Mouse (Mus musculus) G1E (cell line): ENCODE results near the gene Pibf1.

Source experiments
- CTCF ChIP-seq: IDR thresholded peaks from 2 replicates; pipeline ENCODE4 v1.5.1; 2012; ENCODE audit warnings: low read depth, low read length, inconsistent platforms, mixed read lengths
- GATA1 ChIP-seq: IDR thresholded peaks from 2 replicates; pipeline ENCODE4 v1.6.1; 2012; ENCODE audit warnings: borderline replicate concordance, low read length, inconsistent platforms, mixed read lengths
- GATA2 ChIP-seq: IDR thresholded peaks from 2 replicates; pipeline ENCODE4 v1.6.1; 2012; ENCODE audit warnings: low read depth, low read length, inconsistent platforms, borderline replicate concordance
- POLR2AphosphoS5 ChIP-seq: IDR thresholded peaks from 2 replicates; pipeline ENCODE4 v1.6.1; 2012; ENCODE audit warnings: low read depth, low read length, inconsistent platforms; ENCODE audit not compliant: insufficient replicate concordance
- TAL1 ChIP-seq: conservative IDR thresholded peaks from 2 replicates; pipeline ENCODE4 v1.6.1; 2012; ENCODE audit warnings: low read depth, low read length, inconsistent platforms, mixed read lengths

- no peak for TF ChIP-seq GATA1
- no peak for TF ChIP-seq TAL1
- no peak for TF ChIP-seq CTCF
- TF ChIP-seq POLR2AphosphoS5: no peak
- TF ChIP-seq GATA2: no peak
Measured at GRCm38 (mm10) chr14:99292176-99292575, 193.0 kb downstream of the Pibf1 start.
